Mouse (Mus musculus): Measurements from ENCODE around the gene Srsf2.
"Not testable (repeated sequence)": the region's sequence is repeated elsewhere in the genome, so short reads cannot be mapped to it uniquely, and the experiment has no call there.

DNA sequence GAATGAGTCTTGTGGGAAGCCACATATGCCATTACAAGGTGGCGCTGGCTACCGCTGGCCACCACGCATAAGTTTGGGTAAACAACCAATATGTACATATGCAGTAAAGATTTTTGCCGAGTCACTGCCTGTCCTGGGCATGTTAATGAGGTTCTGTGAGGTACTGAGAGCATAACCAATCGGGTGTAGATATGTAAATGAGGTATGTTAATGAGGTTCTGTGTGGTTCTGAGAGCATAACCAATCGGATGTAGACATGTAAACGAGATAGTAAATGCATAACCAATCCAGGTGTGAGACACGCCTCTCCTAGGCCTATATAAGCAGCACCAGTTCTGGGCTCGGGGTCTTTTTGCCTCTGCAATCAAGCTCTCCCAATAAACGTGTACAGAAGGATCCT, 49.7 kb upstream of the Srsf2 start:
- TF ChIP-seq POLR2A (IDR thresholded peaks at IDR 0.05; ENCODE audit: borderline replicate concordance, extremely low read depth, low read depth, low read length); CTCF (IDR thresholded peaks at IDR 0.05; ENCODE audit: insufficient read depth, low read length): not testable (repeated sequence)

Data from lung, adult 2 months (tissue).